Mouse (Mus musculus): Measurements from ENCODE around the gene Pitpnc1.

DNA sequence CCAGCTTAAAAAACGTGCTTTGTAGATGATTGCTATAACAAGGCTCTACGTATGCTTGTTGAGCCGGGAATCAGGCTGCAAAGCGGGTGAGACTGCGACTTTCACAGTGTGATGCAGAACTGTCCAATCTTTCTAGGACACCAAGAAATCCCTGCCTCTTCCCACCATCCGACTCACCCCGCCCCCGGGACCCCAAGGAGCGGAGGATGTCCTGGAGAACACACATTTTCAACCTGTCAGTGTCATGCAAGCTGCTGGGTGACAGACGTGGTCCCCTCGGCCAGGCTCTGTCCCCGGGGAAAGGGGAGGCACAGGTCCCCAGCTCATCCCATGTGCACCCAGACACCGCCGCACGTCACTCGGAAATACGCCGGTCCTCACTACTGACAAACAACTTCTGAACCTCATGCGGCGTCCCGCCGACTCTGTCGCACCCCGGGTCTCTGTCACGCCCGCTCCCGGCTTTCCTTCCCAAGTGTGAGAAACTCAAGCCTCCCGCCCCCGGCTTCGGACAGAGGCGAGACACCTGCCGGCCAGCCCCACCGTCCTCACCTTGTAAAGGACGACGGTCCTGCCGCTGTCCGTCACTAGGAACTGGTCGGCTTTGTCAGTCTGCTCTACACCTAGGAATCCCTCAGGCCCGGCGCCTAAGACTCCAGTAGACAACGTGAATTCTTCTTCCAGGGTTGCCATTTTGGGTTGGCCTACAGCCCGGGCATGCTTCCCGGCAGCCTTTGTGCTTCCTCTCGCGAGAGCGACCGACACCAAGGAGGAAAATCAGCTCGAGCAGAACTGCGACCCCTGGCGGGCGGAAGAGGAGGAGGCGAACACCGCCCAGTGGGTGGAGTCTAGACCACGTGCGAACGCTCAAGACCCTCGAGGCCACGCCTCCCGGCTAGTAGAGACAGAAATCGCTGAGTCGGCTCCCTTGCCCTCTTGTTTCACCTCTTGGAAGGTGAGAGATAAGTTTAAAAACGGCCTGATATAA lies 281.6 kb downstream of the Pitpnc1 start, which contains the start of gene Nol11:
- TF ChIP-seq CTCF (IDR thresholded peaks at IDR 0.05; ENCODE audit: low read depth) (peak; percentile 98), EP300 (IDR thresholded peaks at IDR 0.05; ENCODE audit: low read depth) (peak; percentile 96)
